Mouse (Mus musculus): ENCODE results near the gene Eml6. TPM values are rescaled to one million over a fixed set of nuclear protein-coding genes. Genes with fewer than 3 reads are reported as not detected.

The Eml6 gene
- polyA plus RNA-seq, 1 experiment, result 1.2 TPM

GRCm38 (mm10) chr11:29747881-29748280 lies 278.0 kb downstream of the Eml6 start:
- Histone ChIP-seq H3K4me3 (replicated peaks; ENCODE audit: control insufficient read depth, low read depth, low read length) (no peak overlapping the region), H3K27ac (ENCODE audit: control insufficient read depth, insufficient read depth, low read depth, low read length, poor library complexity) (no peak overlapping the region), H3K4me1 (ENCODE audit: control insufficient read depth, insufficient read depth, low read length) (no peaks in the 10 kb centered on the region)
- TF ChIP-seq POLR2A (IDR thresholded peaks at IDR 0.05; ENCODE audit: borderline replicate concordance, control insufficient read depth, low read depth, low read length), result no peak
- no peak for TF ChIP-seq CTCF (IDR thresholded peaks at IDR 0.05; ENCODE audit: control insufficient read depth, insufficient read depth, low read length)
- 87% methylated on average over 1 of the region's 1 CpGs for WGBS

- no peak for TF ChIP-seq CTCF (IDR thresholded peaks at IDR 0.05; ENCODE audit: control insufficient read depth, insufficient read depth, low read length)
- TF ChIP-seq POLR2A (IDR thresholded peaks at IDR 0.05; ENCODE audit: borderline replicate concordance, control insufficient read depth, low read depth, low read length), result no peak
- no peak overlapping the region for H3K27ac ChIP-seq (ENCODE audit: control insufficient read depth, insufficient read depth, low read depth, low read length, poor library complexity)
- WGBS, result 84% methylated on average over 3 of the region's 3 CpGs
- no peaks in the 10 kb centered on the region for H3K4me1 ChIP-seq (ENCODE audit: control insufficient read depth, insufficient read depth, low read length)
- no peak overlapping the region for H3K4me3 ChIP-seq (replicated peaks; ENCODE audit: control insufficient read depth, low read depth, low read length)
These were observed 278.5 kb downstream of the Eml6 start for GRCm38 (mm10) chr11:29747365-29747764.

- TF ChIP-seq POLR2A (IDR thresholded peaks at IDR 0.05; ENCODE audit: borderline replicate concordance, control insufficient read depth, low read depth, low read length), result no peak
- Histone ChIP-seq H3K27ac (ENCODE audit: control insufficient read depth, insufficient read depth, low read depth, low read length, poor library complexity) (no peak overlapping the region), H3K4me1 (ENCODE audit: control insufficient read depth, insufficient read depth, low read length) (no peaks in the 10 kb centered on the region), H3K4me3 (replicated peaks; ENCODE audit: control insufficient read depth, low read depth, low read length) (no peak overlapping the region)
- 88% methylated on average over 9 of the region's 9 CpGs for WGBS
These were observed 279.6 kb downstream of the Eml6 start for GRCm38 (mm10) chr11:29746203-29746602.

- TF ChIP-seq POLR2A (IDR thresholded peaks at IDR 0.05; ENCODE audit: borderline replicate concordance, control insufficient read depth, low read depth, low read length) (no peak), CTCF (IDR thresholded peaks at IDR 0.05; ENCODE audit: control insufficient read depth, insufficient read depth, low read length) (no peak)
- WGBS, result 83% methylated on average over 2 of the region's 2 CpGs
- no peak overlapping the region for H3K4me3 ChIP-seq (replicated peaks; ENCODE audit: control insufficient read depth, low read depth, low read length)
- no peaks in the 10 kb centered on the region for H3K4me1 ChIP-seq (ENCODE audit: control insufficient read depth, insufficient read depth, low read length)
- no peak overlapping the region for H3K27ac ChIP-seq (ENCODE audit: control insufficient read depth, insufficient read depth, low read depth, low read length, poor library complexity)
These were observed 280.3 kb downstream of the Eml6 start for GRCm38 (mm10) chr11:29745513-29745912.

GRCm38 (mm10) chr11:29744760-29745430 lies 280.9 kb downstream of the Eml6 start:
- no peaks in the 10 kb centered on the region for H3K4me1 ChIP-seq (ENCODE audit: control insufficient read depth, insufficient read depth, low read length)
- WGBS, result 86% methylated on average over 5 of the region's 5 CpGs
- H3K4me3 ChIP-seq (replicated peaks; ENCODE audit: control insufficient read depth, low read depth, low read length), result no peak overlapping the region
- no peak overlapping the region for H3K27ac ChIP-seq (ENCODE audit: control insufficient read depth, insufficient read depth, low read depth, low read length, poor library complexity)
- TF ChIP-seq CTCF (IDR thresholded peaks at IDR 0.05; ENCODE audit: control insufficient read depth, insufficient read depth, low read length) (no peak), POLR2A (IDR thresholded peaks at IDR 0.05; ENCODE audit: borderline replicate concordance, control insufficient read depth, low read depth, low read length) (no peak)

GRCm38 (mm10) chr11:29739752-29740151 lies 286.1 kb downstream of the Eml6 start:
- no peak for TF ChIP-seq CTCF (IDR thresholded peaks at IDR 0.05; ENCODE audit: control insufficient read depth, insufficient read depth, low read length)
- H3K4me1 ChIP-seq (ENCODE audit: control insufficient read depth, insufficient read depth, low read length), result no peaks in the 10 kb centered on the region
- H3K4me3 ChIP-seq (replicated peaks; ENCODE audit: control insufficient read depth, low read depth, low read length), result no peak overlapping the region
- H3K27ac ChIP-seq (ENCODE audit: control insufficient read depth, insufficient read depth, low read depth, low read length, poor library complexity), result no peak overlapping the region
- 91% methylated on average over 2 of the region's 2 CpGs for WGBS

- H3K27ac ChIP-seq (ENCODE audit: control insufficient read depth, insufficient read depth, low read depth, low read length, poor library complexity), result no peak overlapping the region
- no peaks in the 10 kb centered on the region; the same call in 1 of the 2 replicates for H3K4me1 ChIP-seq (ENCODE audit: control insufficient read depth, insufficient read depth, low read length)
- no peak overlapping the region for H3K4me3 ChIP-seq (replicated peaks; ENCODE audit: control insufficient read depth, low read depth, low read length)
- WGBS, result 25% methylated on average over 1 of the region's 1 CpGs
- TF ChIP-seq CTCF (IDR thresholded peaks at IDR 0.05; ENCODE audit: control insufficient read depth, insufficient read depth, low read length), result no peak
- no peak for TF ChIP-seq POLR2A (IDR thresholded peaks at IDR 0.05; ENCODE audit: borderline replicate concordance, control insufficient read depth, low read depth, low read length)
These were observed 297.9 kb downstream of the Eml6 start for GRCm38 (mm10) chr11:29727901-29728300.

GRCm38 (mm10) chr11:29725610-29726009 lies 300.2 kb downstream of the Eml6 start:
- no peak for TF ChIP-seq CTCF (IDR thresholded peaks at IDR 0.05; ENCODE audit: control insufficient read depth, insufficient read depth, low read length)
- TF ChIP-seq POLR2A (IDR thresholded peaks at IDR 0.05; ENCODE audit: borderline replicate concordance, control insufficient read depth, low read depth, low read length), result no peak
- Histone ChIP-seq H3K4me1 (ENCODE audit: control insufficient read depth, insufficient read depth, low read length) (no peaks in the 10 kb centered on the region; the same call in 1 of the 2 replicates), H3K4me3 (replicated peaks; ENCODE audit: control insufficient read depth, low read depth, low read length) (no peak overlapping the region), H3K27ac (ENCODE audit: control insufficient read depth, insufficient read depth, low read depth, low read length, poor library complexity) (no peak overlapping the region)
- WGBS, result 85% methylated on average over 1 of the region's 1 CpGs

GRCm38 (mm10) chr11:29725167-29725566 lies 300.7 kb downstream of the Eml6 start:
- TF ChIP-seq POLR2A (IDR thresholded peaks at IDR 0.05; ENCODE audit: borderline replicate concordance, control insufficient read depth, low read depth, low read length), result no peak
- no peak for TF ChIP-seq CTCF (IDR thresholded peaks at IDR 0.05; ENCODE audit: control insufficient read depth, insufficient read depth, low read length)
- no peaks in the 10 kb centered on the region; the same call in 1 of the 2 replicates for H3K4me1 ChIP-seq (ENCODE audit: control insufficient read depth, insufficient read depth, low read length)
- H3K4me3 ChIP-seq (replicated peaks; ENCODE audit: control insufficient read depth, low read depth, low read length), result no peak overlapping the region
- H3K27ac ChIP-seq (ENCODE audit: control insufficient read depth, insufficient read depth, low read depth, low read length, poor library complexity), result no peak overlapping the region

All from bone marrow, adult 2 months (tissue).